Mouse (Mus musculus): ENCODE measurements around the gene Fancf. TPM values are rescaled to one million over a fixed set of nuclear protein-coding genes. Genes with fewer than 3 reads are reported as not detected.

Gene Fancf
- total RNA-seq, 2 experiments from 2014 or later: 1.3 to 1.5 TPM

GRCm38 (mm10) chr7:51851890-51852507, 10.1 kb downstream of the Fancf start:
- intact Hi-C loops (cut with DNase I): no loop called here
- DNase-seq: no peak

GRCm38 (mm10) chr7:51850877-51851276, 11.2 kb downstream of the Fancf start:
- intact Hi-C loops (cut with DNase I): no loop called here
- DNase-seq: no peak

- intact Hi-C loops (cut with DNase I): no loop called here
- no peak for DNase-seq
Observed at GRCm38 (mm10) chr7:51840515-51840914, 21.6 kb downstream of the Fancf start.

GRCm38 (mm10) chr7:51831917-51832316, 30.1 kb downstream of the Fancf start:
- DNase-seq: no peak
- intact Hi-C loops (cut with DNase I): no loop called here

- intact Hi-C loops (cut with DNase I): no loop called here
Observed at GRCm38 (mm10) chr7:51823562-51824338, 38.3 kb downstream of the Fancf start.

GRCm38 (mm10) chr7:51821467-51821866, 40.6 kb downstream of the Fancf start:
- DNase-seq: no peak
- intact Hi-C loops (cut with DNase I): no loop called here

More at GRCm38 (mm10) chr7:51823562-51824338, 38.3 kb downstream of the Fancf start:
- DNase-seq: no peak

GRCm38 (mm10) chr7:51819891-51820290, 42.2 kb downstream of the Fancf start:
- intact Hi-C loops (cut with DNase I): no loop called here
- DNase-seq: no peak

GRCm38 (mm10) chr7:51818251-51818974, 43.7 kb downstream of the Fancf start:
- intact Hi-C loops (cut with DNase I): no loop called here
- DNase-seq: no peak

GRCm38 (mm10) chr7:51816283-51816839, 45.7 kb downstream of the Fancf start:
- intact Hi-C loops (cut with DNase I): no loop called here

GRCm38 (mm10) chr7:51815473-51816282, 46.4 kb downstream of the Fancf start:
- no peak for DNase-seq
- intact Hi-C loops (cut with DNase I): no loop called here

More at GRCm38 (mm10) chr7:51816283-51816839, 45.7 kb downstream of the Fancf start:
- no peak for DNase-seq

Other genes starting within 250 kb of the Fancf start
- gene Slc17a6, start 240.3 kb downstream of the Fancf start, total RNA-seq (2021): not detected
- gene Gas2, start 252 bp downstream of the Fancf start, total RNA-seq (2021): 1 to 10 TPM; 2.6 to 3.0 TPM
- 10 to 100 TPM; 13.8 to 17.7 TPM for gene Svip, start 143.8 kb upstream of the Fancf start, total RNA-seq (2021)
- gene 1700015G11Rik, start 153.5 kb upstream of the Fancf start, total RNA-seq (2021): not detected

All from gastrocnemius, postnatal 36 days (tissue).